Mouse (Mus musculus) lung, adult 18-20 months (tissue): ENCODE data around the gene Adra2a.

ENCODE experiments used
- DNase-seq, 2 experiments: peaks; one replicate each; pipeline ENCODE4 v3.0.0; 2022; ENCODE audit warnings: mixed read lengths in 2 of 2

Gene Adra2a

DNA sequence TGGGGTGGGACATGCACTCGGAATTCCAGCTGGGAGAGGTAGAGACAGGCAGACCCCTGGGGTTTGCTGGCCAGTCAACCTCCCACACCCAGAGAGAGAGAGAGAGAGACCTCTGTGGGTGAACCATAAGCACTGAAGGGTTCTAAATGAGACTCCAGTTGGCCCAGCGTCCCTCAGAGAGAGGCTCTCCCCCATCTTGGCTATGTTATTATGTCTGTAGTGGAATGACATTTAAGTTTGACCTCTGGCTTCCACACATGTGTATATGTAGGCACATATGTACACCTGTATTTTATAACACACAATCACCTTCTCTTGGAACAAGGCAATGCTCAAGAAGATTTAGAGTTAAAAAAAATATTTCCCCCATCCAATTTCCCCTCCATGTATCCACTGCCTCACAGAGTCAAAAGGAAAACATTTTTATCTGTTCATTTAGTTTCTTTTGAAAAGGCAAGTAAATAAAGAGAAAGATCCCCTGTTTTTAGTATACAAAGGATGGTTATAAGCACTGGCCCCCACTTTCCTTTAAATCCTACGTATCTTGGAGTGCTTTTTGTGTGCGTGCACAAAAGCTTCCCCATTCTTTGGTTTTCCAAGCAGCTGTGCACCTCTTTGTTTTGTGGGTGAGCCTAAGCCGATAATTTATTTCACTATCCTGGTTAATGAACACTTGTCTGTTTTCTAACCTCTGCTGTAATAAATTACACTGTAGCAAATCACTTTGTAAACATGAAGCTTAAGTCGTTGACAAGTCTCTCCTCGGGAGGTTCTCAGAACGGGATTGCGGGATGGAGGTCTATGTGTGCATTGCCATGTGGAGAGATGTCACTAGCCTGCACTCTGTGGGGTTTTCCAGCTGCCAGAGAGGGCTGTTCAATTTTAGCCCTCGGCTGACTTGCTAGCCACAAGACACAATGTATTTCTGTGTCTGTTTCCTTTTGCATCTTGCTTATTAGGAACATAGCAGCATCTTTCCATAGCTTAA, 32.7 kb downstream of the Adra2a start:
- no peak for DNase-seq

GRCm38 (mm10) chr19:54081303-54081702, 37.4 kb downstream of the Adra2a start:
- peak; percentile 13 to 42 for DNase-seq

GRCm38 (mm10) chr19:54081716-54082165, 37.8 kb downstream of the Adra2a start:
- no peak for DNase-seq

GRCm38 (mm10) chr19:54087319-54087718, 43.4 kb downstream of the Adra2a start:
- no peak for DNase-seq

DNA sequence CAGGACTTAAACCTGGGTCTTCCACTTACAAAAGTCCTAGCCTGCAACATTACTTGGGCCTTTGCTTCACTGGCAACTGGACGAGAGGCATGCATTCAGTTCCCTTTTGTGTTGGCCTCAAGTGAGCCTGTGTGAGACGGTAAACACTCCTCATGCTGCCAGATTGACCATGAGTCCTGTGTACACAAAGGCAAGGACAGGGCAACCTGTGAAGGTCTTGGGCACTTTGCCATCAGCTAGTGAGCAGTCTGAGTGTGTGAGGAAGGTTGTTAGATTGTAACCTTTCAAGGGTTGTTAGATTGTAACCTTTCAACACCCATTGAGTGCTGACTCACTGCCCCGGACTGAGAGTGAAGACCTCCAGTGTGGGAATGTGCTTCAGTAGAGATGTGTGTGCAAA, 49.6 kb downstream of the Adra2a start:
- peak; percentile 60 to 71 for DNase-seq

DNA sequence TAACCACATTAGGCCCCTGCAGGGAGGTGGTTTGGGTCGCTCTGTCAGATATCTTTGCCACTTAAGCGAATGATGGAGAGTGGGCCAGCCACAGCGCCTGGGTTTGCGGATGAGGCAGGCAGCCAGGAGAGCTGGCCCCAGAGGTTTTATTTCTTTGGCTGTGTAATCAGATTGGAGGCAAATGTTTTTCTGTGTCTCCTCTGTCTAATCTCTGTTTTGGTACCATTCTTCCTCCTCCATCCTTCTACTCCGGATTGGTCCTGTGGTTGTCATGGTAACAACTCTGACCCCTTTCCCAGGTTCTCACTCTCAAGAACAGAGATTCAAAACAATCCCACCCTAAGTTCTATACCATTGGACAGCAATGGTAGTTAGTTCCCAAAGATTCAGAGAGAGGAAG, 51.8 kb downstream of the Adra2a start:
- no peak for DNase-seq

DNA sequence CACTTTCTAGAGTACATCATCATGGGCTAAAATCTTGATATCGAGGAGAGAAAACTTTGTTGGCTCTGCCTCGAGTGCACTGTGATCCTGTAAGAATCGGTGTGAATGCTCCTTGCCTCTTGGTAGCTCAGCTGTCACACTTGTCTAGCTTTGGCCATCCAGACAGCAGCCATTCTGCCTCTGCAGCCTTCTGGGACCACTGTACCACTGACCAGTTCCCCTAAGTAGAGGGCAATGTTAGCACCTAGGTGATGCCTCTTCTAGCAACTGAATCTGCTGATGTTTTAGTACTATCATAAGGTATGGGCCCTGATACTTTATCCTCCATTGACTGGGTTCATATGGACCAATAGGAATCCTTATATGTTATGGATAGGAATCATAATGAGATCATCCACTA, 54.4 kb downstream of the Adra2a start:
- DNase-seq, result no peak
